Mouse (Mus musculus) spleen, postnatal 0 days (tissue): Measurements from ENCODE around the gene Msantd4. TPM values are rescaled to one million over a fixed set of nuclear protein-coding genes. Genes with fewer than 3 reads are reported as not detected.

ENCODE experiments used
- polyA plus RNA-seq: library from polyadenylated mRNA; unstranded; fragments of >200 nt; fragmentation: Nextera tagmentation; extraction: Ambion mirVana; gene quantifications from 2 replicates; pipeline ENCODE4 v1.2.1, GENCODE M21; 2015

The Msantd4 gene
- polyA plus RNA-seq = 9.9 and 11.1 TPM in 2 replicates

DNA sequence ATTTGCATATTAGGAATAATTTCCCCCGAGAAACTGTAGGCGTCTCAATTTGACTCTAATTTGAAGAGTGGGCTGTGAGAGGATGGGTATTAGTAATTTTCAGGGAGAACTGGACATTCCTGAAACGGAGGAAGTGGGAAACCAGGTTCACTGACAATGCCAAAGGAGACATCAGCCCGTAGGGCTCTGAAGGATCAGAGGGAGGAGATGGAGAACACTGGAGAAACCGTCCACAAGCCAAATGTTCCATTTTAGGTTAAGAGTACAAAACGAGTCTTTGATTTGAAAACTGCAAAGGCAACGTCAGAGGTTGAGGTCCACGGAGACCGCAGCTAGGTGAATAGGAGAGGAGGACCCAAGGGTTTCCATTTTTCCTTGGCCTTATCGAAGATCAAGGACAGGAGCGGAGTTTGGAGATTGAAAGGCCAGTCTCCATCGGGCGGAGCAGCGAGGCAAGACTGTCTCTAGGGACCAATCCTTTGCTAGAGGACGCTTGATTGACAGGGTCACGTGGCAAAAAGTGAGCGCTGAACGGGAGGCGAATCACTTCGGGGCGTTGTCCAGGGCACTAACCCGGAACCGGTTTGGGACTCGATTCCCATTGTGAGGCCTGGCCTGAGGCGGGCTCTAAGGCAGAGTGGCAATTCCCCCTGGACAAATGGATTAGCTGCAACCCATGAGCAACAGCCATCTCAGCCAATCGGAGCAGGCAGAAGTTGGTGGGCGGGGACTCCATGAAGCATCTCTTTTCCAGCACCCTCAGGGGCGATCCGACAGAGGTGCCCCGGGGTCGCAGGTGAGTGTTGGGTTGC lies at the start of gene Msantd4:
Gene Msantd4 (plus strand): TSS at position 735 of the 812 bp plus-strand sequence.

Other genes starting within 250 kb of the Msantd4 start
- gene Aasdhppt, start 67.1 kb upstream of the Msantd4 start, polyA plus RNA-seq = 19.7 and 22.2 TPM in 2 replicates
- gene Kbtbd3, start 66.7 kb upstream of the Msantd4 start, polyA plus RNA-seq = 4.6 and 4.9 TPM in 2 replicates